Mouse (Mus musculus): ENCODE results near the gene Nme3. TPM values are rescaled to one million over a fixed set of nuclear protein-coding genes. Genes with fewer than 3 reads are reported as not detected.
A peak's percentile ranks its signal among the peaks of the same experiment; 100 is the strongest.
"Not testable (repeated sequence)": the region's sequence is repeated elsewhere in the genome, so short reads cannot be mapped to it uniquely, and the experiment has no call there.

Gene Nme3
- polyA plus RNA-seq, 1 experiment from 2014 or later, result 76.7 TPM

GRCm38 (mm10) chr17:24932431-24932830, 36.1 kb downstream of the Nme3 start:
- H3K27ac ChIP-seq (ENCODE audit: low read length), result no peak overlapping the region
- 96% methylated on average over 4 of the region's 4 CpGs for WGBS
- H3K9ac ChIP-seq (replicated peaks; ENCODE audit: low read depth, low read length), result no peak overlapping the region
- no peaks in the 10 kb centered on the region for H3K27me3 ChIP-seq (ENCODE audit: control insufficient read depth, insufficient read depth, low read length)
- H3K4me1 ChIP-seq (ENCODE audit: control insufficient read depth, insufficient read depth, low read length), result peaks cover 15% of the 10 kb centered on the region
- no peak for ATAC-seq (ENCODE audit: insufficient number of reproducible peaks, insufficient read depth, low FRiP score, low read depth)
- no peaks in the 10 kb centered on the region for H3K9me3 ChIP-seq (ENCODE audit: control insufficient read depth, low read depth, low read length)
- H3K4me2 ChIP-seq (replicated peaks; ENCODE audit: low read depth, low read length), result no peak overlapping the region
- H3K36me3 ChIP-seq (ENCODE audit: control insufficient read depth, insufficient read depth, low read length), result peaks cover 4% of the 10 kb centered on the region; the same call in 1 of the 2 replicates
- H3K4me3 ChIP-seq (ENCODE audit: low read depth, low read length), result no peak overlapping the region

DNA sequence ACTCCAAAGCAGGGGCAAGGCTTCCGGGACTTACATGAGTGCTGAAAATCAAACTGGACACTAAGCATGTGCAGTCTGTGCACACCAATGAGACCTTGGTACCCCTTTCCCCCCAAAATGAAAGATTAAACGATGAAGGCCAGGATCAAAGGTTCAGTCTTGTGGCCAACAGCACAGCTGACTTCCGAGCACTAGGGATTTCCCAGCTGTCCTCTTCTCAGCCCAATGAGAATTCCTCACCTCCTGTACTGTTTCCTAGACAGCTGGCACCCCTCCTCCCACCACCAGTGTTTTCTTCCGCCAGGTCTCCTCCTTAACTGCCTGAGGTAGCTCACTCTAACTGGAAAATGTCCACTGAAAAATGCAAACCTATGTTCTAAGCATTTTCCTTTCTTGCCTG, 36.9 kb downstream of the Nme3 start:
- Histone ChIP-seq H3K4me3 (ENCODE audit: low read depth, low read length) (no peak overlapping the region), H3K27me3 (ENCODE audit: control insufficient read depth, insufficient read depth, low read length) (no peaks in the 10 kb centered on the region), H3K4me2 (replicated peaks; ENCODE audit: low read depth, low read length) (no peak overlapping the region), H3K36me3 (ENCODE audit: control insufficient read depth, insufficient read depth, low read length) (no peaks in the 10 kb centered on the region), H3K9me3 (ENCODE audit: control insufficient read depth, low read depth, low read length) (no peaks in the 10 kb centered on the region), H3K4me1 (ENCODE audit: control insufficient read depth, insufficient read depth, low read length) (peaks cover 15% of the 10 kb centered on the region), H3K9ac (replicated peaks; ENCODE audit: low read depth, low read length) (no peak overlapping the region), H3K27ac (ENCODE audit: low read length) (no peak overlapping the region)
- ATAC-seq (ENCODE audit: insufficient number of reproducible peaks, insufficient read depth, low FRiP score, low read depth), result no peak
- WGBS, result 78% methylated on average over 4 of the region's 4 CpGs

DNA sequence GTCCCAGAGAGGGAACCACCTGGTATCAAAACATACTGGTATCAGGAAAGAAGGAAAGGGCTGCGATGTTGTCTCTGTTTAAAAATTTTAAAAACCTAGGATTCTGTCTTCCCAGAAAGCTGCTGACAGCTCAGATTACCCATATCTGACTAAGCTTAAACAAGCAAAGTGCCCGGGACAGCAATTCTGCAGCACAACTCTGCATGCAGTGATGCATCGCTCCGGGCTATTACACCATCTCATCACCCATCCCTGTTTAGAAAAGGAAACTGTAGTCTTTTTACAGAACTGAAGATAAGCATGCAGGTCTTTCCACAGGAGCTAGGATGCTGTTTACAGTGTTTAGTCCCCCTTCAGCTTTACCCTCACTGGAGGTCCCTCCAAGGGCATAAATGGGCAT, 38.6 kb downstream of the Nme3 start:
- H3K4me2 ChIP-seq (replicated peaks; ENCODE audit: low read depth, low read length), result peak overlapping the region; percentile 58
- WGBS, result 72% methylated on average over 4 of the region's 4 CpGs

DNA sequence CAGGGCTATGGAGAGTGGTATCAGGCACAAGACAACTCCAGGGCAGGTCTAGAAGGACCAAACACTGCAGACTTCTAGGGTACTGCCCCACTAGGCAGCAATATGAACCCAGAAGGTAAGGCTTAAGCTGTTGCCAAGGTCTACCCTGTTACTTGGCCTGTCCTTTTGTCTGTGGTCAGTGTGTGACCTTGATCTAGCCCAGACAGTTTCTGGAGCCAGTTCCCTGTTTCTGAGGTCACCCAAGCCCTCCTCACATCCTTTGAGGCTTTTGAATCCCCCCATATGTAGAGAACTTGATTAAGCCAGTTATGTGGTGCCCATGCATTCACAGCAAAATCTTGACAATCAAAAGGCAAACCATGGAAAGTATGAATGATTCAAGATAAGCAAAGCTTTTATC, 39.4 kb downstream of the Nme3 start:
- Histone ChIP-seq H3K9ac (replicated peaks; ENCODE audit: low read depth, low read length) (peak overlapping the region; percentile 54), H3K4me3 (ENCODE audit: low read depth, low read length) (peak overlapping the region; percentile 65), H3K27me3 (ENCODE audit: control insufficient read depth, insufficient read depth, low read length) (no peaks in the 10 kb centered on the region), H3K36me3 (ENCODE audit: control insufficient read depth, insufficient read depth, low read length) (no peaks in the 10 kb centered on the region), H3K4me1 (ENCODE audit: control insufficient read depth, insufficient read depth, low read length) (peaks cover 15% of the 10 kb centered on the region), H3K4me2 (replicated peaks; ENCODE audit: low read depth, low read length) (peak overlapping the region; percentile 58), H3K27ac (ENCODE audit: low read length) (no peak overlapping the region), H3K9me3 (ENCODE audit: control insufficient read depth, low read depth, low read length) (no peaks in the 10 kb centered on the region)
- no peak for ATAC-seq (ENCODE audit: insufficient number of reproducible peaks, insufficient read depth, low FRiP score, low read depth)

More for the DNA sequence above, 38.6 kb downstream of the Nme3 start:
- H3K27ac ChIP-seq (ENCODE audit: low read length), result no peak overlapping the region
- 0 out of 2 replicates have a peak overlapping the region, but pooled peaks have one; percentile 54 for H3K9ac ChIP-seq (replicated peaks; ENCODE audit: low read depth, low read length)
- no peaks in the 10 kb centered on the region for H3K9me3 ChIP-seq (ENCODE audit: control insufficient read depth, low read depth, low read length)
- H3K4me3 ChIP-seq (ENCODE audit: low read depth, low read length), result peak overlapping the region; percentile 65; the same call in 1 of the 2 replicates
- H3K27me3 ChIP-seq (ENCODE audit: control insufficient read depth, insufficient read depth, low read length), result no peaks in the 10 kb centered on the region
- H3K36me3 ChIP-seq (ENCODE audit: control insufficient read depth, insufficient read depth, low read length), result no peaks in the 10 kb centered on the region
- ATAC-seq (ENCODE audit: insufficient number of reproducible peaks, insufficient read depth, low FRiP score, low read depth), result no peak
- H3K4me1 ChIP-seq (ENCODE audit: control insufficient read depth, insufficient read depth, low read length), result peaks cover 15% of the 10 kb centered on the region

GRCm38 (mm10) chr17:24936259-24937237, 40.2 kb downstream of the Nme3 start, which contains the start of gene Mapk8ip3:
Gene Mapk8ip3, minus strand, starts transcription at chr17:24936977.
- Histone ChIP-seq H3K9me3 (ENCODE audit: control insufficient read depth, low read depth, low read length) (no peaks in the 10 kb centered on the region), H3K27ac (ENCODE audit: low read length) (peak within 1 kb of the TSS; percentile 58; the same call in 1 of the 2 replicates), H3K9ac (replicated peaks; ENCODE audit: low read depth, low read length) (peak within 1 kb of the TSS; percentile 54), H3K27me3 (ENCODE audit: control insufficient read depth, insufficient read depth, low read length) (no peaks in the 10 kb centered on the region), H3K4me1 (ENCODE audit: control insufficient read depth, insufficient read depth, low read length) (peaks cover 15% of the 10 kb centered on the region), H3K36me3 (ENCODE audit: control insufficient read depth, insufficient read depth, low read length) (no peaks in the 10 kb centered on the region; the same call in 1 of the 2 replicates), H3K4me3 (ENCODE audit: low read depth, low read length) (peak within 1 kb of the TSS; percentile 65), H3K4me2 (replicated peaks; ENCODE audit: low read depth, low read length) (peak within 1 kb of the TSS; percentile 58)
- ATAC-seq (ENCODE audit: insufficient number of reproducible peaks, insufficient read depth, low FRiP score, low read depth), result peak; percentile 97
- under 1% methylated on average over 78 of the region's 78 CpGs for WGBS

GRCm38 (mm10) chr17:24937266-24937665, 41.0 kb downstream of the Nme3 start:
- peaks cover 15% of the 10 kb centered on the region for H3K4me1 ChIP-seq (ENCODE audit: control insufficient read depth, insufficient read depth, low read length)
- ATAC-seq (ENCODE audit: insufficient number of reproducible peaks, insufficient read depth, low FRiP score, low read depth), result no peak
- peak overlapping the region; percentile 58; the same call in 1 of the 2 replicates for H3K27ac ChIP-seq (ENCODE audit: low read length)
- peak overlapping the region; percentile 65 for H3K4me3 ChIP-seq (ENCODE audit: low read depth, low read length)
- H3K27me3 ChIP-seq (ENCODE audit: control insufficient read depth, insufficient read depth, low read length), result no peaks in the 10 kb centered on the region
- WGBS, result 44% methylated on average over 6 of the region's 6 CpGs
- H3K4me2 ChIP-seq (replicated peaks; ENCODE audit: low read depth, low read length), result peak overlapping the region; percentile 46
- no peaks in the 10 kb centered on the region; the same call in 1 of the 2 replicates for H3K36me3 ChIP-seq (ENCODE audit: control insufficient read depth, insufficient read depth, low read length)
- H3K9me3 ChIP-seq (ENCODE audit: control insufficient read depth, low read depth, low read length), result no peaks in the 10 kb centered on the region
- H3K9ac ChIP-seq (replicated peaks; ENCODE audit: low read depth, low read length), result peak overlapping the region; percentile 54; the same call in 1 of the 2 replicates

DNA sequence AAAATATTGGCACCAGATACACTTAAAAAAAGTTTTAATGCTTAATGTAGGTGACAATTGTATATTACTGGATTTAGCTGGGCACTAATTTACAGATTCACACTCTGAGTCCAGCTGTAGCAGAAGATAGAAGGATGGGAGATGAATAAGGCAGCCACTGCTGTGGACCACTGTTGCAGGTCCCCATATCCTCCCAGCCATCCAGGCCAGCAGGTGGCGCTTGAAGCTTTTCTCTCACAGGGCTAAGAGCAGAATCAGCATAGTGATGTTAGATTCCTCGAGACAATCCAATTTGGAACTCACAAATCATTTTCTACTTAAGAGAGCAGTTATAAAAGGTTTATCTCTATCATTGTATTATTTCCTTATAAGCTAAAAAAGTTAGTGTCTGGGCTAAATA, 46.2 kb downstream of the Nme3 start:
- not testable (repeated sequence) for H3K4me3 ChIP-seq (ENCODE audit: low read depth, low read length); H3K27ac ChIP-seq (ENCODE audit: low read length); H3K9ac ChIP-seq (replicated peaks; ENCODE audit: low read depth, low read length); H3K9me3 ChIP-seq (ENCODE audit: control insufficient read depth, low read depth, low read length); H3K27me3 ChIP-seq (ENCODE audit: control insufficient read depth, insufficient read depth, low read length); H3K4me1 ChIP-seq (ENCODE audit: control insufficient read depth, insufficient read depth, low read length); ATAC-seq (ENCODE audit: insufficient number of reproducible peaks, insufficient read depth, low FRiP score, low read depth); H3K4me2 ChIP-seq (replicated peaks; ENCODE audit: low read depth, low read length)
- peaks cover 27% of the 10 kb centered on the region for H3K36me3 ChIP-seq (ENCODE audit: control insufficient read depth, insufficient read depth, low read length)
- WGBS, result 9% methylated on average over 2 of the region's 2 CpGs

DNA sequence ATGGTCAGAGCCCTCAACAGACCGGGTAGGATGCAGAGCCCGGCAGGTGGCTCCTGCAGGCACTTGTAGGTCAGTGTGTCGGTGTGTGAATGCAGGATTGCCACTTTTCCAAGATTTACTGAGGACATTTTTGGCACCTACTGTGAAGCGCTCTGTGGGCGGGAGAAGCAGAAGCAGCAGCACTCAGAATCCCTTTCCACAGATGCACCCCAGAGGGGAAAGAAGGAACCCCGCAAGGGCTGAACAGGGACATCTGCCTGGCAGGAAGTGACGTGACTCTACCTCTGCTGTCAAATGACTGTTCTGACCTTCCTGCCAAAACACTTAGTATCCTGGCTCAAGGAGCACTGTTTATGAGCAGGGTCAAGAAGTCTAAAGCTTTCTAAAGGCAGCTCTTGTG, 46.7 kb downstream of the Nme3 start:
- no peaks in the 10 kb centered on the region for H3K9me3 ChIP-seq (ENCODE audit: control insufficient read depth, low read depth, low read length)
- no peak overlapping the region for H3K9ac ChIP-seq (replicated peaks; ENCODE audit: low read depth, low read length)
- H3K27me3 ChIP-seq (ENCODE audit: control insufficient read depth, insufficient read depth, low read length), result no peaks in the 10 kb centered on the region
- 86% methylated on average over 7 of the region's 7 CpGs for WGBS
- no peak for ATAC-seq (ENCODE audit: insufficient number of reproducible peaks, insufficient read depth, low FRiP score, low read depth)
- H3K4me2 ChIP-seq (replicated peaks; ENCODE audit: low read depth, low read length), result no peak overlapping the region
- peaks cover 33% of the 10 kb centered on the region for H3K36me3 ChIP-seq (ENCODE audit: control insufficient read depth, insufficient read depth, low read length)
- no peaks in the 10 kb centered on the region for H3K4me1 ChIP-seq (ENCODE audit: control insufficient read depth, insufficient read depth, low read length)
- H3K27ac ChIP-seq (ENCODE audit: low read length), result no peak overlapping the region
- H3K4me3 ChIP-seq (ENCODE audit: low read depth, low read length), result no peak overlapping the region
